Mouse (Mus musculus) A20 (cell line): Measurements from ENCODE around the gene Vmn1r11.

ENCODE experiments used
- DNase-seq: peaks from one replicate; pipeline ENCODE4 v3.0.0-alpha.2; 2011; ENCODE audit warnings: low read depth, low spot score

The Vmn1r11 gene

DNA sequence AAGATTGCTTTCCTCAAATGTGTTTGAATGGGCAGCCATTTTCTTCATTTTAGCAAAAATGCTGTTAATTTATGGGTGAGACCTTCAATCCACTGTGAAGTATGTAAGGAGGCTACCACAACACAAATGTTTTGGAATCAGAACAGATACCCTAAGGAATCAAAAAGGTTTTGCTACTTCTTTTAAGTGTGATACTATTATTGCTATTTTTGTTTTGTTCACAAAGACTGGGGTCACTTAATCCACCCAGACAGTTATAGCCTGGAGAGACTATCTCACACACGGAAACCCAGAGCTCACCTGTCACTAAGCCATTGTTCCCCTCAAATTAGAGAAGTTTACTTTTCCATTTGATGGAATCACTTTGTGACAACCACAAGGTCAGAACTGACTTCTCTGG is at the start of gene Vmn1r11:
Gene Vmn1r11, plus strand, starts transcription at position 301 of the 400 bp plus-strand sequence.
- no peak for DNase-seq

DNA sequence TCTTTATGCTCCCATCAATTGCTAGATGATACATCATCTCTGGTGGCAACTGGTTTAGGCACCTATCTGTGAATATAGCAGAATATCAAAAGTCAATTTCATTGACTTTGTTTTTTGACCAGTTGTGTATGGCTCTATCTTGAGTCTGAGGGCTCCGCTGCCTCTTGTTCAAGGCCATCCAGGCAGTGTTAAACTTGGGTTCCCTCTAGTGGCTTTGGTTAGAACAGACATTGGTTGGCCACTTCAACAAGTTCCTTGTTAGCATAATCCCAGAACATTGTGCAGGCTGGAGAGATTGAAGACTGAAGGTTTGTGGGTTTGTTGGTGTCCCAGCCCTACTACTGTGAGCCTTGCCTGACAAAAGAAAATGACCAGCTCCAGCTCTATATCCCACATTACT is 26.9 kb upstream of the Vmn1r11 start:
- peak; percentile 2 for DNase-seq

DNA sequence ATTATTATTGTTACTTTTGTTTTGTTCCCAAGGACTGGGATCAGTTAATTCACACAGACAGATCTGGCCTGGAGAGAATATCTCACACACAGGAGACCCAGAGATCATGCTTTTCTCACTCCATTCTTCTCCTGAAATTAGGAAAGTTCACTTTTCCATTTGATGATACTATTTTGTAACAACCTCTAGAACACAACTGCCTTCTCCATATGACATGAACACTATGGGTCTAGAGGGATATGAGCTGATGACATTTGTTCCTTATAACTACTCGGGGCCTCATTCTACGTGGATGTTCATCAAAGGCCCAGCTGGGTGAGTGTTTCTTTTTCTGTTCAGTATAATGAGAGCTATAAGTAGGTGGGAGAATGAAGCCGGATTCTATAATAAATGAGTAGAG is 24.1 kb upstream of the Vmn1r11 start, which contains the start of gene Vmn1r10:
Gene Vmn1r10, plus strand, starts transcription at position 301 of the 400 bp plus-strand sequence.
- DNase-seq, result no peak

- no peak for DNase-seq
Measured at GRCm38 (mm10) chr6:57156619-57157018, 23.4 kb downstream of the Vmn1r11 start, which contains the start of gene Vmn1r12. Gene Vmn1r12 (plus strand): TSS chr6:57156919.
